Mouse (Mus musculus) spleen, embryonic (tissue): ENCODE results near the gene Wdr63.

Experiments used
- CTCF ChIA-PET: fragments of 350-600 bp; sonication (Branson Sonifier 250); formaldehyde crosslinking; loops from one replicate; lab custom pipeline; 2022; lab: Charles Lee

The Wdr63 gene

DNA sequence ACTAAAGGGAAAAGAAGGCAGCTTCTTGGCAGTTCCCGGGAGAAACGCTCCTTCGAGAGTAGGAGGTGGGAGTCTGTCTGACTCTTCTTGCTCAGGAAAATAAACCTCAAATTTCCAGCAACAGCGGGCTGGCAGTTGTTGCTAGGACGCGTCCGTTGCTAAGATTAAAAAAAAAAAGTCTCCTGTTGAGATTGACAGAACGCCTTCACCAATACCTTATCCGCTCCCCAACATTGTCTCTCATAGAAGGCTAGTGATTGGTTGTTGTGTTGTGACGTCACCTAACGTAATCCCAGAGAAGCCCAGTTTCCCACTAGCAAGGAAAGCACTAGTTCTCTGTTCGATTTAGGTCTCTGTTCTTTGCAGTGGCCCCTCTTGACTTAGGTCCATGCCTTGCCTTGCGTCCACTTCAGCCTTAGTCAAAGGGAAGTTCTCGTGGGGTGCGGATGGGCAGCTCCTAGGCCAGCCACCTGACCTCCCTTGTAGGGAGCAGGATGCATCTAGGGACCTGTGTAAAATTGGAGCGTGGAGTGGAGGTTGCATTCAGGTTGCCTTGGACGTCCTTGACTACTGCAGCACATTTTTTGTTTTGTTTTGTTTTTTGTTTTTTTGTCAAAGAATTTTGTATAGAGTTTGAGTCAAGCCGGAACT is at the start of gene Wdr63:
Wdr63 (minus strand) TSS at position 210 of the 651 bp plus-strand sequence.
- CTCF ChIA-PET, result interaction anchor here (0.7 kb wide), 1 partner anchor 611 kb away, joined by 3 read pairs; no protein-coding TSS in a partner anchor

DNA sequence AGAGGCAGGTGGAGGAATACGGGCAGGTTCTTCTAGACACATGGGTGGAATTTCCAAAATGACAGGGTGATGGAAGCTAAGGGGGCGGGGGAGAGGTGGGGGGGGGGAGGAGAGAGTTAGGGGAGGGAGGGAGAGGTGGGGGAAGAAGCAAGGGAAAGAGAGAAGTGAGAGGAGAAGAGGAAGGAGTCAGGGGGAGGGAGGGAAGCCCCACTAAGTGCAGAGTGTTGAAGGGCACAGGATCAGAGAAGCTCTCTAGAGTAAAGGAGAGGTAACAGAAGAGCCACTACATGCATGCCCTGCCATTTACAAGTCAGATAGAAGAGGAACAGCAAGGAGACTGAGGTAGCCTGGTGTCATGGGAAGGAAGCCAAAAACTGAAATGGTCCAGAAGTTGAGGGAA is 48.9 kb upstream of the Wdr63 start:
- CTCF ChIA-PET, result no interaction called here

DNA sequence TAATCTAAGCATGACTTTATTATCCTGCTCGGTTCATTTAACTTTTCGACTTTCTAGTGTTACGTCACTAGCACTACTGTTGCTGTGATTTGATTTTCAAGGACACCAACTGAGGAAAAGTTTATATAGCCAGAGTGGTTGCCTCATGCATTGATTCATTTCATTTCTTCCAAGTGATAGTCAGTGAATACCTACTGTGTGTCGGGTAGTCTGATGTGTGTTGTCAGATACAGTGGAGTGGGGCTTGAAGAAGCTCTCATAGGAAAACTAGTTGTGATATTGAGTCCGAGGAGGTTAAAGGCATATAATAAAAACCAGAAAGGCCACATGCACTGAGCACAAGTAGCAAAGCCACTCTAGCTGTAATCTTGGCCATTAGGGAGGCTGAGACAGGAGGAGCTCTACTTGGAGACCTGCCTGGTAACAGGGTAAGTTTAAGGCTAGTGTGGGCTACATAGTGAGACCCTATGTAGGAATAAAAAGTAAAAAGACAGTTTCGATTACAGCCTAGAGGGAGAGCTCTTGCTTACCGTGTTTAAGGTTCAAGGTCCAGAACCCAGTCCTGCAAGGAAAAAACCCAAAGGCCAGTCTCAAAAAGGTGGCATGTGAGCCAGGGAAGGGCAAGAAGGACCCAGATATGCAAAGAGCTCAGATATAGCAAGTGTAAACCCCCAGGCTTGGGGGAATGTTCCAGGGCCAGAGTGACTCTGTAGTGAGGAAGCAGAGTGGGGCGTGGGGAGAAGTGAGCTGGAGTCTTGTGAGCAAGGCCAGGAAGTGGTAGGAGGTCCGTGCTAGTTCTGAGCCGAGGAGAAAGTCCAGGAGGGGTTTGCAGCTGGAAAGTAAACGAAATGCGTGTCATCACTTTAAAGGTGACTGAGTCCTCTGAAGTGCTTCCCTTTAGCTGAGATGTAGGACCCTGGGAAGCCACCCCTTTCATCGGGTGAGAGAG is 48.0 kb upstream of the Wdr63 start:
- CTCF ChIA-PET, result interaction anchor here (1.0 kb wide), 1 partner anchor 29 kb away, joined by 3 read pairs; no protein-coding TSS in a partner anchor

DNA sequence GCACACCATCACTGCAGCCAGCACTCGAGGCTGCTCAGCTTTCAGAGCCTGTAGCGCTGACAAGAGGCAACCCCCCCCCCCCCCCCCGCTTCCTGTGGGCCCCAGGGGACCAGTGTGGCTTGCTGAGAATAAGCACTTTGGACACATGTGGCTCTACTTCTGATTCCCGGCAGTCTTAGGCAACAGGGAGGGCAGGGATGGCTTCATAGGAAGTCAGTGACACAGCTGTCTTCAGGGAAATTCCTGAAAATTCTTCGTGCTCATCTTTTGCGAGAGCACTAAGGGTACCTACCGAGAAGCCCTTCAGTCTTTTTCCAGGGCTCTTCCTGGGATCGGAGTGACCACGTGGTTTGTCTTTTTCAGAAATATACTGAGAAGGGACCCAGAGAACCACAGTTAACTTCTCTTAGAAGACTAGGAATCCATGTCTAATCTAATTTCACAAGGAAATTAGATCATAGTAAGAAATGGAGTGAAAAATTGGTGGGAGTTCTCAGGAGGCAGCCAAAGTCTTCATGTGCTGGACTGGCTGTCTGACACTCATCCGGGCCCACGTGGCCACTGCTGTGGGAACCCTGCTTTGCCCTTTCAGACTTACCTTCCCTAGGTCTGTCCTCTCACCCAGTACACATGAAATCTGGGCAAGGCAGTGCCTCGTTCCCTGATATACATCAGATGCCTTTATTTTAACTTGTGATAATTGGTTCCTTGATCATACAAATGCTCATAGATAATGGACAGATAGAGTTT is 46.1 kb upstream of the Wdr63 start:
- CTCF ChIA-PET, result interaction anchor here (0.5 kb wide), 1 partner anchor 227 kb away, joined by 4 read pairs; no protein-coding TSS in a partner anchor

DNA sequence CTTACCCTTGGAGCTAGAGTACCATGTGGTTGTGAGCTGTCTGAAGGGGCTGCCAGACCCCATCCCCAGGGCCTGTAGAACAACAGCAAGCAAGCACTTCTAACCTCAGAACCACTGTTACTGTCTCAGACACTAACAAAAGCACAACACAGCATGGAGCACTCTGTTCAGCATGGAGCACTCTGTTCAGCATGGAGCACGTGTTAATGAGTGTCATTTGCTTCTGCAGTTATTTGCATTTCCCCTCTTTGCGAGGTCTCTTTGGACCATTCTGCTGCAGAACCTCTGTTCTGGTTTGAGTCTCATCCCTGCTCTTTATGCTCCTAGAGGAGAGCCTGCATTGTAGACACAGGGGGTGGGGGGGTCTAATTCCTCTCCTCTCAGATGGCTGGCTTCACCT is 45.0 kb upstream of the Wdr63 start:
- CTCF ChIA-PET, result no interaction called here

DNA sequence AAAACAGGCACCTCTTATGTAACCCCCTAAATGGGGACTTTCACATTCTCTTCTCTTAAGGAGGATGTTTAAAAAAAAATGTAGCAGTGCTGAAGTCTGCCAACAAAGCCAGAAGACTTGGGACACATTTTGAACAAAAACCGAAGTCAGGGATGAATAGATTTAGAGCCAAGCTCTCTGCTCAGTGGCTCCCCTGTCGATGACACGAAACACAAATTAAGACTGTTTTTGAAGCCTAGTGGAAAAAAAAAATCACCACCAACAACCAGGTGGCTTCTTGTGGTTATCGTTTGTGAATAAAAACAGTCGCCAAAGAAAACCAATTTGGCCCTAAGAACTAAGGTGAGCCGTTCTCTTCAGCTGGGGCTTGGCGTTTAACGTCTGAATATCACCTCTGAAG is 44.4 kb upstream of the Wdr63 start:
- CTCF ChIA-PET, result no interaction called here

DNA sequence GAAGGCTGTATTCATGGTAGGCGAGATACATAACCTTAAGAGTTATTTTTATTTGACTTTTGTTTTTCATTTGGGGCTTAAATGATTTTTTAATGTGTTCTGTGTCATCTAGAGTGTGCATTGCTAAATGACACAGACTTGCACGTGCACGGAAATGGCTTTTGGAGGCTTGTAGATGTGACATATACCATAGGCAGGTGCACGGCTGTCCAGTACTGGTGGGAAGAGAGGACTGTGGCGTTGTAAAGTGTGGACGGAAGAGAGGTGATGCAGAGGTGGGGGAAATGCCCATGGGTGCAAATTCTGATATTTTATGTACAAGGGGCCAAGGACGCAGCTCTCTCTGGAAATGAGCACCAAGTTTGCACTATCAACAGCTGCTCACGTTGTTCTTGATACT is 43.8 kb upstream of the Wdr63 start:
- CTCF ChIA-PET, result no interaction called here

DNA sequence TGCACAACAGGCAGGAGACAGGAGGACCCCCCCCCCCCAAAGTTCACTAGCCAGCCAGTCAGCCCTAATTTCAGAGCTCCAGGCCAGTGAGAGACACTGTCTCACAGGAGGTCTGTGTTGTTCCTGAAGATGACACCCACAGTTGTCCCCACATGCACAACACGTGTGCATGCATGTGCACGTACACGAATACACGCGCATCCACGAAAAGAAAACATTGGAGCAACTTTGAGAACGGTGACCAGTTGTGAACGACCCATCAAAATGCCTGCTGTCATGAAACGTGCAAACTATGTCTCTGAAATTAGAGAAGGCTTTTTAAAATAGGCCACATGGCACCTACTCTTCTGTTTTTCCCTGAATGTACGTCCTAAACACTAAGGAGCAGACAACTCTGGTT is 43.4 kb upstream of the Wdr63 start:
- CTCF ChIA-PET, result no interaction called here

DNA sequence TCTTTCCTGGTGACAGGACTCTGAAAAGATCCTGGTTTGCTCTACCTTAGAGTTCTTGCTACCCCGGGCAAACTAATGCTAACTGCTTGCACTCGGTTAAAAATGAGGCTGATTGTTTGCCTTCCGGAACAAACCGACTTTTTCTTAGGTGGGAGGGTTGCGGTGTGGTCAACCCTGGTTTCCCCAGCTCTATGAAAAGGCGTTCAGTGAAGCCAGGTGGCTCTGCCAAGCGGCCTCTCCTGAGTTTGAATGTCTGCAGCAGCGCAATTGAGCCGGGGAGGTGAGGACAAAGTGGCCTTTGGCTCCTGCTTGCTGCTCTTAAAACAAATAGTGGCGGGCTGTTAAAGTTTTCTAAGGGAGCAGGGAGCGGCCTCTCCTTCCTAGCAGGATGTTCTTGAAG is 42.6 kb upstream of the Wdr63 start:
- CTCF ChIA-PET, result no interaction called here

DNA sequence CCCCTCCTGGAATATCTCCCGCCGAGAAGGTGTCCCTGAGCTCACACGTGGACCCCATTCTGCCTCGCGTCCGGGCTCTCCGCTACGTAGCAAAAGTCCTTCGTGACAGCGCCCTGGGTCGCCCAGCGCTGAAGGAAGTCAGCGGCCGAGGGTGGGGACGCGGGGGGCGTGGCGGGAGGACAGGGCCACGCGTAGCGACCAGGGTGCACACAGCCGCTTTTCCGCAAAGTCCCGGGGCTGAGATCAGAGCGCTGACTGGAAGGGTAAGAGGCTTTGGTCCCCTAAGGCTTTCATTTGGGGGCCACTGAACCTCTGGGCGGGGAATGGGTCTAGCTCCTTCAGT is 42.1 kb upstream of the Wdr63 start:
- CTCF ChIA-PET, result interaction anchor here (0.7 kb wide), 1 partner anchor 45 kb away, joined by 4 read pairs; no protein-coding TSS in a partner anchor

DNA sequence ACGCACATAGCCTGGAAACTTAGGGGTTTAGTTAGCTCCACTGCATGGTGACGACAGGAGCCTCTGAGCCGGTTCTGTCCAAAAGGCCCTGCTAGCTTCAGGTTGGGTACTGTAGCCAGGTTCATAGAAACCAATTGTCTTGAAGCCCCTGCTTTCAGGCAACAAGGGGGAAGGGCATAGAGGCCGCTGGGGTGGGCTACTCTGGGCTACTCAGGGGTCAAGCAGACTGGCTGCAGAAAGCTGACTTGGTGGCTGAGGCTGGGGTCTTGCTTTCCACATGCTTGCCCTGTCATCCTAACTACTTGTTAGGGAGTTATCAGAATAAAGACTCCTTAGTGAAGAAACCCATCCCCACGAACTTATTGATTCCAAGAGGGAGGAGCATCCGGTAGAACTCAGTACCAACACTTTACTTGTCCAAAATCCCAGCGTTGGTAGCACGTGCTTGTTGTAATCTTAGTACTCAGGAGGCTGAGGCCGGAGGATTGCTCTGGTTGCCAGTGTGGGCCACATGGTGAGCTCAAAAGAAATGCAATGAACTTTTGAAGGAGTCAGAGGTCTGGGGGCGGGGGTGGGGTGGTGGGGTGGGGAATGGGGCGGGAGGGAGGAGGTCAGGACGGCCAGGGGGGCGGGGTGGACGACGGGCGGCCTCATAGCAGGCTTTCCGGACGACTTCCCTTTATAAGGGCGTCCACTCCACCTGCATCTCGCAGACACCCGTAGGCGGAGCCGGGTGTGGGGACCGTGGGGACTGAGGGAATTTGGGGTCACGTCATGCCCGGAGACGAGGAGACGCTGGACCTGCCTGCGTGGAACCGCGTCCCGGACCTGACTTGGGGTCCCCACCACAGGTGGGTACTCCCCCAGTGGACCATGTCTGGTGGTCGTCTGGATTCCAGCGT is 41.5 kb upstream of the Wdr63 start, which contains the start of gene Mcoln2:
Mcoln2 (plus strand) TSS at position 678 of the 902 bp plus-strand sequence.
- CTCF ChIA-PET, result interaction anchor here (0.7 kb wide), 1 partner anchor 46 kb away, joined by 4 read pairs; no protein-coding TSS in a partner anchor

DNA sequence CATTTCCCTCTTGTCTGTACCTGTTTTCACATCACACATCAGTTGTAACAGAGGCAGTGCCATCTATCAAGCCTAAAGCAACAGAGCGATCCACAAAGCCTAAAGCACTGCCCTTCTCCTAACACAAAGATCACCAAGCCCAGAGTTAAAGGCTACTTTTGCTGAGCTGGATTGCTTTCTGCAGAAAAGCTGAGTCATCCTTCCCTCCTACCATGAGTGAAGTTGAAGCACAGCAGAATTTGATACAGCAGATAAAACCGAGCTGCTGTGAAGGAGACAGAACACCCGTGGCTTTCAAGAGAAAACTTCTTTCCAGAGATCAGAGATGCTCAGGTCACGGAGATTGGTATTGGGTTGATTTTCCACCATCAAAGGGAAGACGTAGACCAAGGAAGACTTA is 38.2 kb upstream of the Wdr63 start:
- CTCF ChIA-PET, result no interaction called here

DNA sequence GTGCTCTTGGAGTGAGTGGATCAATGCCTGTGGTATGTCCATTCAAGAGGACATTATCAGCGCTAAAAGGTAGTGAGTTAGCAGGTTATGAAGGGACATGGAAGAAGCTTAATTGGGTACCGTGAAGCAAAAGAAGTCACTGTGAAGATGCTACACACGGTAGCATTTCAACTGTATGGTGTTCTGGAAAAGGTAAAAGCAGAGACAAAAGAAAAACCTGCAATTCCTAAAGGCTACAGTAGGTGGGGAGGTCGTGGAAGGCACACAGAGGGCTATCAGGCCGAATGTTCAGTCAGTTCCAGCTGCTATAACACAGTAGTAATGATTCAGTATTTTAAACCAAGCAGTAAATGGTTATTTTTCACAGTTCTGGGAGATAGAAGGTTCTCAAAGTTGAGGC is 37.6 kb upstream of the Wdr63 start:
- CTCF ChIA-PET, result interaction anchor here (0.6 kb wide), 1 partner anchor 41 kb away, joined by 3 read pairs; no protein-coding TSS in a partner anchor

DNA sequence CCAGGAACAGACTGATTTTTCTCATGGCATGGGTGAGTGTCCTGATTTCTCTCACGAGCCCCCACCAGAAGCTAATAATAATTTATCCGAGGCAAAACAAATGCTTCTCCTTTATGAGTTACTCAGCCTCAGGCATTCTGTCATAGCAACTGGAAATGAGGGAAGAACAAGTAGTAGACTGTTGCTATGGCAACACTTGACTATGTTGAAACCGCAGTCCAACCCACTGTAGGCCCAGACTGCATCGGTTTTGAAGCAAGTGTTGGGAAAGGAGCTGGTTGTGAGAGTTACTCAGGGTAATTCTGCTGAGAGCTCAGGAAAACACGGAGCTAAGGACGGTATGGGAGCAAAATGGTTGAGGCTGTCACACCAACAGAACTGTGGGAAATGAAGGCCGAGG is 34.6 kb upstream of the Wdr63 start:
- CTCF ChIA-PET, result interaction anchor here (1.2 kb wide), 1 partner anchor 35 kb away, joined by 4 read pairs; no protein-coding TSS in a partner anchor

DNA sequence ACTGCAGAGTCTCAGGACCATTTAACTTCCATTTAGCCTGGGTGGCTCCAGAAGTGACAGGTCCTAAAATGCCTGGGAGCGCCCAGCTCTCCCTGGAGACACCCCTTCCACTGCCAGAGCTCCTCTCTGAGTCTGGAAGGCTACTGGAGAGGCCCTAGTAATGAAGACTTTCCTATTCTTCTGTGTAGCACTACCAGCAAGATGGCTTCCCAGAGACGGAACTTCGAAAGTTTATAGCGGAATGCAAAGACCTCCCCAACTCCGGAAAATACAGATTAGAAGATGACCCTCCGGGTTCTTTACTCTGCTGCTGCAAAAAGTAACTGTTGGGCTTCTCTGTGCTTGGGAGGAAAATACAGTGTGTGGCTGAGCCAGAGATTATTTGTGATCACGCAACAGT is 32.3 kb upstream of the Wdr63 start:
- CTCF ChIA-PET, result no interaction called here

DNA sequence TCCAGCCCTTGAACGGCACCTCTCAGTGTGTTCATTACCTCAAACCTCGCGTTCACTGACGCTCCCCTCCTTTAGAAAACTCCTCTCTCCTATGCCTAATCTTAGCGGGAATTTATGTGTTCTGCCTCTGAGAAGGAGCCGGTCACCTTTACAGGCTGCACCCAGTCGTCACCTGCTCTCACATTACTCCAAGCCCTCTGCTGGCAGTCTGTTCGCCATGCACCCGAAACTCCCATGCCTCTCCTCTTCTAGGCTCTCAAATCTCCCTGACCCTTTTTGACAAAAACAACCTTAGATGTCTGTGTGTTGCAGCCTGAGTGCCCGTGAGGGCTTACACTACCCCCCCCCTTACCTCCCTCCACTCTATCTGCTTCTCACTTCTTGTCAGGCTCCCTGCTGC is 28.5 kb upstream of the Wdr63 start:
- CTCF ChIA-PET, result no interaction called here

DNA sequence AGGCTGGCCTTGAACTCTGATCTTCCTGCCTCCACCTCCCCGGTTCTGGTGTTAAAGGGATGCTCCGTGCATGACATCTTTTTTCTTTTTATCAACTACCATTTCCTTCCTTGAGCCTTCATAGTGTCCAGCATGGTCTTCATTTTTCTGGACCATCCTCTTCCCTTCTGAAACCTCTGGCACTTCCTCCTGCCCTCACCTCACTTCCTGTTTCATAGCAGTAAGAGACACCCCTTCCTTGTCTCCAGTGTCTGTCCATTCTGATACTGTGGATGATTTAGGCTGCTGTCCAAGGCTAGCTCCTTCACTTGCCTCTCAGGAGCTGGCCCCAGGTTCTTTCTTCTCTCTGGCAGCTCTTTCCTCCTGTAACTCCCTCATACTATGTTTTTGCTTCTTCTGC is 27.5 kb upstream of the Wdr63 start:
- CTCF ChIA-PET, result interaction anchor here (1.2 kb wide), 1 partner anchor 10 kb away, joined by 3 read pairs; no protein-coding TSS in a partner anchor

DNA sequence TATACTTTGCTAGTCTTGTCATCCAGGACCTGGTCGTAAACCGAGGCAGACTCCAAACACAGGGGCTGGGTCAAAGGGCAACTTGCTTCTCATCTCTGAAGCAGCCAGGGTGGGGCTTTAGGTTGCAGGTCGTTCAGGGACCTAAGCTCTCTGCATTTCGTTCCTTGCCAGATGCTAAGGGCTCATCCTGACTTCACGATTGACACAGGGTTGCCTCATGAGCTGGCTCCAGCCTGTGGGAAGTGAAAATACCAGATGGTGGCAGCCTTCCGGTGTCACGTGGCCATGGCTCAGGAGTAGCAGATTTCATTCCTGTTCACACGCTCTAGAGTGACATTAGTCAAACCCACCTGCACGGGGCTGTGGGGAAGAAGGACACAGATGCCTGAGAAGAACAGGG is 26.9 kb upstream of the Wdr63 start:
- CTCF ChIA-PET, result interaction anchor here (1.2 kb wide), 1 partner anchor 10 kb away, joined by 3 read pairs; no protein-coding TSS in a partner anchor

DNA sequence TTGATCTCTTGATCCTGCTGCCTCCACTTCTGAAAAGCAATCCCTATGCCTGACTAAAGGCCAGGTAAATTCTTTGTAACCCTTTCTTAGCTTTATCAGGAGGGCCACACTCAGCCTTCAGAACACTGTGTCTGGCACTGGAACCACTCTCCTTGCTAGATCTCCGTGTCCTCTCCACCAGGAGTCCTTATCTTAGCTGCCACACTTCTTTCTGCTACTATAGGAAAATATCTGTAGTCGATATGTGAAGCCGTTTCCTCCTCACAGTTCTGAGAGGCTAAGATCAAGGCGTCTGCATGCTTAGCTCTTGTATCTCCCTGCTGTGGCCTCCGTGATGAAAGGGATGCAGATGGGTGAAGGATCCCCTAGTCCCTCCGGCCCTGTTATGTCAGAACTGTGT is 19.3 kb upstream of the Wdr63 start:
- CTCF ChIA-PET, result interaction anchor here (0.7 to 1.2 kb wide), 2 partner anchors 10 to 50 kb away, joined by 3 read pairs; no protein-coding TSS in a partner anchor

DNA sequence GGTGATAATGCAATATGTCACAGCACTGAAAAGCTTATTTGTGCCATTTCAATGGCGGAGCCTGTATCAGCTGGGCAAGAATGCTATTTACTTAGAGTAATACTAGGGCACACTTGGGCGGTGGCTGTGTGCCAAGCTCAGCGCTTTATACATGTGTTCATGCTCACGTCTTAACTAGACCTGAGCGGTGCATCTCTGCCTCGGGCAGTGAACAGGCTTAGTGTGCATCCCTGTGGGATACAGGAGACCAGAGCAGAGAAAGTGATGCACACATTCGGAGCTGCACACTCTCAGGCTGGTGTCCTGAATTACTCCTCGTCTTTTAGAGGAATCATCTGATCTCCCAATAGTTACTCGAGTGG is 15.5 kb upstream of the Wdr63 start:
- CTCF ChIA-PET, result no interaction called here
